Mouse (Mus musculus): ENCODE measurements around the gene Hist1h2bj.

Hist1h2bj gene

DNA sequence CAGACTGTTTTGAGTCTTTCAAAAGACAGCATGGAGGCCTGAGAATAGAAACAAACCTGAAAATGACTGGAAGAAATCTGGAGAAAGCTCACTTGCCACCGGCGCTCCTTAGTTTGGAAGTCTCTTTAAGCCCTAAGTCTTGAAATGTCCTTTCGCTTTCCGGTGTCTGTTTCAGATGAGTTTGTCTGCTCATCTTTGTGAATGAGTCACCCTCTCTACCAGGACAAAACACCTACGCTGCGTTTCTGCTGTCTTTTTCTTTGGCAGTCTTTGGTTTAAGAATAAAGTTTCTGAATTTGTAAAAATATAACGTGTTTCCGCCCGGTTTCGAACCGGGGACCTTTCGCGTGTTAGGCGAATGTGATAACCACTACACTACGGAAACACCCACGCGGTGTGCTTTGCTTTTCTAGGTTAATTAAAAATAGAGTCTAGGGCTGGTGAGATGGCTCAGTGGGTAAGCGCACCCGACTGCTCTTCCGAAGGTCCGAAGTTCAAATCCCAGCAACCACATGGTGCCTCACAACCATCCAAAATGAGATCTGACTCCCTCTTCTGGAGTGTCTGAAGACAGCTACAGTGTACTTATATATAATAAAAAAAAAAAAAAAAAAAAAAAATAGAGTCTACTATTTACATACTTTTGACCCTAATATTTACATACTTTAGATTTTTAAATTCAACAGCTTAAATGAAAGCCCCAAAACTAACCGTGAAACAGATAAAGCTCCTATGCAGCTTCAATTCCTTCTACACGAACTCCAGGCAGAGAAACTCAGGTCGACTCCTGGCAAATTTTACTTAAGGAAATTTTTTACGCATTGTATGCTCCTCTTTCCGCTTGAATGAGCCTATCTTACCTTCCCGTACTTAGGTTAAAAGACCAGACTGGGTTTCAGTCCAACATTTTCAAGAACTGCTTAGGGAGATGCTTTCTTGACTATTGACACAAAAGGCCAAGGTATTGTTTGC lies 27.2 kb upstream of the Hist1h2bj start:
- DNase-seq = peak; percentile 87

DNA sequence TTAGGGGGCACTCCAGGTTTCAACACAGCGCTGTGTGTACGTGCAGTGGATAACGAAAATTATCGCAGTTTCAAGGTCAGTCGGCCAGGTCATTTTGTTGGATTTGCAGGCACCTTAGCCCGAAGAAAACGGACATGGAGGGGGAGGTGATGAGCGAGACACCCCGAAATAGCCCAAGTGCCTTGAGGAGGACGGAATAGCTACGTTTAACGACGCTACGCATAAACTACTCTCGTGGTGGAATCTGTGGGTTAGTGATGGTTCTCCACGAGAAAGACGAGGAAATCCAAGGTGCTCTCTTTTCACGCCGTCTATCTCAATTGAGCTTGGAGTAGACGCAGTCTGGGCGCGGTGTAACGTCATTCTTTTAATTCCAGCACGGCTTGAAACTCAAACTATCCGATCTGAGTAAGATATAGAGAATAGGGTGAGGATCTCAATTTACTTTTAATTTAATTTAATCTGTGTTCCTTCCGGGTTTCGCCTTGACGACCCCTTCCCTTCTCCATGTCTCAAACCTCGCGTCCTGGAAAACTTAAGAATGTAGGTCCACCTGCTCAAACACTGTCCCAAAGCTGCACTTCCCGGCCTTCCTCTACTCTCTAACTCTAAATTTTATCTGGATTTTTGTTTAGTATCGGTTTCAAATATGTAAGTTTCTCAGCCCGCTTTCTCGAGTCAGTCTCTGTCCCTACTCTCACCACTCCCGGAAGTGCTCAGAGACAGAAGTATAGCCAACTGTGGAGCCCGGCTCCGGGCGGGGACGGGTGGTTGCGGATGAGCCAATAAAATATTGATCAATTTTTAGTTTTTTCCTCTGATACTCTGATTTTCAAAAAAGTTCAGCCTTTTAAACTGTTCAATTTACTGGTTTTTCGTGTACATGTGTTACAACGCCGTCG lies 22.8 kb upstream of the Hist1h2bj start:
- DNase-seq = peak; percentile 68

DNA sequence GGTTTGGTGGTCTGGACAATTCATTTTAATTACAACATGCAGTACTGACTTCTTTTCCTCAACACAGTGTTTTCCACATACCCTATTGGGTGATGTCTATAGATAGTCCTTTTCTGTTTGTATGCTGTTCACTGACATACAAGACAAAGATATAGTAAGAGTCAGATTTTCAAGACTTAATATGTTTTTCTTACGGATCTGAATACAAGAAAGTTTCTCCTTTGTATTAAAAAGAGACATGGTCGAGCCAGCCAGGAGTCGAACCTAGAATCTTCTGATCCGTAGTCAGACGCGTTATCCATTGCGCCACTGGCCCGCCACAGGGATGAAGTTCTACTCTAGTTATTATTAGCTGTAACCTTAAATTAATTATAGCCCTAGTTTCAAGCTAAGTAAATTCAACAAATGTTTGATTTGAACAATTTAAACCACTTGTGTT lies 22.1 kb upstream of the Hist1h2bj start:
- peak; percentile 83 for DNase-seq

DNA sequence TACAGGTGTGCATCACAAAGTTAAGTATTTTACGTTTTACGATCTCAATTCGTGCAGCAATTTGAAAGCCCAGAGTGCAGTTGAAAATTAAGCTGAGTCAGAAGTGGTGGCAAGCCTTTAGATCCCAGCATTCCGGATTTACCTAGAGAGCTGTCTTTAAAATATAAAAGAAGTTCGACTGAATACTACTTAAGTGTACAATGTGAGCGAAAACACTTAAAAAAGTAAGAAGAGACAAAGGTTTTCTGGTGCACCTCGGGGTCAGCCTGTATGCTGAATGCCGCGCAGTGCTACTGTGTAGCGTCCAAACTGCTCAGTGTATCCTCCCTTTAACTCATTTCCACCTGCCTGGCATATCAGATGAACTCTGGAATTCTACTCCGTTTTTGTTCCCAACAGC lies 21.4 kb upstream of the Hist1h2bj start:
- peak; percentile 56 for DNase-seq

DNA sequence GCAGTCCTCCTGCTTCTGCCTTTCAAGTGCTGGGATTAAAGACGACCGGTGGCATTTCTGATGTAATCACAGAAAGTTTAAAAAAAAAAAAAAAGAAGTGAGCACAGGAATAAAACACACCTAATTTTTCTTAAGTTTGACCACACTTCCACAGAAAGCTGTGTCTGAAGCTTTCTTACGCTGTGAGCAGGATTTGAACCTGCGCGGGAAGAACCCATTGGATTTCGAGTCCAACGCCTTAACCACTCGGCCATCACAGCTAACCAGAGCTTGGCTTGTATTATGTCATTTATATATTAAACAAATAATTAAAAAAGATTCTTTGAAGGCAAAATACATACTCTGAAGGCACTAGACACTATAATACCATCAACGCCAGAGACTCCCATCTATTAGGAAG lies 20.8 kb upstream of the Hist1h2bj start:
- peak; percentile 90 for DNase-seq

DNA sequence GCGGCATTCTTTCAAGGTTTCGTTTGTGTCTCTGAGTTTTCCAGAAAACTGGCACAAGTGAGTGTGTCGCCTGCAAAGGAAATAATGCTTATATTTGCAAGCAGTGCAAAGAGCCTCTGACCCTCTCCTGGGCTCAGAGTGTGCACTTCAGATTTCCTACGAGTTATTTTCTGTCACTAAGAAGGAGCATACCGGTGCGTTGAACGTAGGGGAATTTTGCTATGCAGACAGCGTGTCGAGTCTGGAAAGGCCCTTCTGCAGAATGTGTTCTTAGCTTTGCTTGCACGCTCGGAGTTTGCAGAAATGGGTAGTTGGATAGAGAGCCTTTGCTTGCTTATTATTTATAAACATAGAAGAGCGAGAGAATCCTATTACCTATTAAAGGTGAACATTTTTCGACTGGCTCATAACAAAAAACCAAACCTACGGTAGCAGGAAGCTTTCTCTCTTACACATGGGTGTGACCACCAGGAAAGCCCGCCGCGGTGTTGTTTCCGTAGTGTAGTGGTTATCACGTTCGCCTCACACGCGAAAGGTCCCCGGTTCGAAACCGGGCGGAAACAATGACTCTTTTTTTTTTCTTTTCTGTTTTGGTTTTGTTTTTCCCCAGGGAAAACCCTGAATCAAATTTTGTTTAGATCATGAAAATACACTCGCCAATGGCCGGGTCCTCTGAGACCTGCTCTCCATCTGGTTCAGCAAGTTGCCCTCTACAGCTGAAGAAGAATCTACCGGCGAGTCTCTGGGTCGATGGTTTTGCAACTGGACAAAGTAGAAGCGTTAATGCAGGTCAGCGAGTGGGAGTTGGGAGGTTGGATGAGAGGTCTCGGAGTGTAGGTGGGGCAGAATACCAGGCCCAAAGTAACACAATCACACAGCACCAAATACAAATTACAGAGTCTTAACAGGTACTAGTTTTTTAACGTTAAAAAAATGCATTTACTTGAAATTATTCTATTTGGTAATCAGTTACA lies 16.7 kb upstream of the Hist1h2bj start:
- peak; percentile 91 for DNase-seq

DNA sequence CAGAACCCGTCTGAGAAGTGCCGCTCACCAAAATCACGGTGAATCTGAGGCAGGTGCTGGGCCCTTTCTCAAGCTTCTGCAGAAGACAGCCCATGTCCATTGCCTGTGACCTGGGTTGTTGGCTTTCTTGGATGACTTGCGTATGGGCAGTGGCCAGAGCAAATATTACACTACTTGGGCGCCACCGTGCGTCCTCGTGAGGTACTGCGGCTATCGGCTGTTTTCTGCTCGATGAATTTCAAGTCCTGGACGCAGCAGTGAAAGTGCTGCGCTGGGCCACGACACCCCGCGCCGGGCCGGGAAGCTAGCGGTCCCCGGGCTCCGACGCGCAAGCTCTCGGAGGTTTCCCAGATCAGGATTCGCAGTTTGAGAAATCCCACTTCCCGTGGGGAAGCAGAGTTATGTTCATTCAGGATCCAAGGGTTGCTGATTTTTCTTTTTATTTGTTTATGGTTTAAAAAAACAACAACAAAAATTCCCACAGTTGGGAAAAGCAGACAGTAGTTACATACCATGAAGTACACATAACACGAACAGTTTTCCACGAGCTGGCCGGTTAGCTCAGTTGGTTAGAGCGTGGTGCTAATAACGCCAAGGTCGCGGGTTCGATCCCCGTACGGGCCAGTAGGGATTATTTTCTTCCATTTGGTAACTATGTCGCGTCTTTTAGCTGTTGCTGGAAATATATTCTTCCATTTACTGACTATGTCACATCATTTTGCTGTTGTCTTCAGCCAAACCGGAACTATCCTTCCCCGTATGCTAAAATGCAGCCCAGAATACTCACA lies 14.1 kb upstream of the Hist1h2bj start:
- peak; percentile 96 for DNase-seq

DNA sequence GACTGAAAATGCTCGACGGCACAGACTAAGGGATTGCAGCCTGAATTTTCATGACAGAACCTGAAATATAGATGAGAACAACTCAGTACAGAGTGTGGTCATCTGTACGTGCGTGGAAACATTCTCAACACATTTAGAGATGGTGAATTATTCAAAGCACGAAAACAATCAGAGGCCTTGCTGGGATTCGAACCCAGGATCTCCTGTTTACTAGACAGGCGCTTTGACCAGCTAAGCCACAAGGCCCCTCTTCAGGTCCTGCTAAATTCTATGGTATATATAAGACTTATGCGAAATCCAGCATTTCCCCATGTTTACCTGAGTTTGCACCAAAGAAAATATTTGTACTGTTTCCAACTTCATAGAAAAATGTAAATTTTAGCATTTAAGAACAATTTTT lies 13.1 kb upstream of the Hist1h2bj start:
- peak; percentile 63 for DNase-seq

DNA sequence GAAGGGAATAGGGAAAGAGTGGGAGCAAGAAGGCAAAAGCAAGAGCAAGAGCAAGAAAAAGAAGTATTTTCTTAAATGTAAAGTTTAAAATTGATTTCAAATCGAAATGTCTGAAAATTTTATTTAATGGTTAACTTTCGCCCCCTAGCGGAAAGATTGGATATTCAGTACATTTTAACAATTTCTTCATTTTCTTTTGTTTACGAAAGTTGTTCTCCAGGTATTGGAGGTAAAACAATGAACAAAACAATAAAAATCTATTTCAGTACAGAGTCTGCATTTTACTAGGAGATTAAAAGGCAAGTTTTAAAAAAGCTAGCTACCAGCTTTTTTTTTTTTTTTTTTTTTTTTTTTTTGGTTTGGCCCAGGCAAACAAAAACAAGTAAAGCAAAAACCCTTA lies 12.5 kb upstream of the Hist1h2bj start:
- DNase-seq = no peak

DNA sequence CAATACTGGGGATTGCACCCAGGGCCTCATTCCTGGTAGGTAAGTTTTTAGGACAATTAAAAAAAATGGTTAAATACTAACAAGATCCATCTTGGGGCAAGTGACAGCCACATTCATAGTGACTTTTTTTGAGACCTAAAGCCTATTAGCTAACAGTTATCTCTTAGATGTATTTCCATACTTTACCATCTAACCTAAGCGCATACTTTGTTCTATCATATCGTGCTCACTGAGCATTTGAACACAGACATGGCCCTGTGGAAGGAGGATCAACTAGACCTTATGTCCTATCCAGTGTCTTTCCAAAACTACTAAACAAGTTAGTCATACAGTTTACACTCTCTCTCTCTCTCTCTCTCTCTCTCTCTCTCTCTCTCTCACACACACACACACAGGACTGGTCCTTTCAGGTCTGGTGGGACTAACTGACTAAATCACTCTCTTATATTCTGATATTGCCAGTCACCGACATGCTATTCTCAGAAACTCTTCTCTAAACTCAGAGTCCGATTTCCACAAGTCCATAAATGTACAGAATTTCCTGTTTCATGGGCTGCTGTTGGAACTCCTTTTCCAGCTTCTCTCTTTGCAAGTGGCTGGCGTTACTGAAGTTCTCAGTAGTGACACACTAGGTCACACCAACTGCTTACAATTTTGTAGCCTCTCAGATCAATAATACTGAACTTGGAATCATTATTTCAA lies 9.1 kb upstream of the Hist1h2bj start:
- no peak for DNase-seq

DNA sequence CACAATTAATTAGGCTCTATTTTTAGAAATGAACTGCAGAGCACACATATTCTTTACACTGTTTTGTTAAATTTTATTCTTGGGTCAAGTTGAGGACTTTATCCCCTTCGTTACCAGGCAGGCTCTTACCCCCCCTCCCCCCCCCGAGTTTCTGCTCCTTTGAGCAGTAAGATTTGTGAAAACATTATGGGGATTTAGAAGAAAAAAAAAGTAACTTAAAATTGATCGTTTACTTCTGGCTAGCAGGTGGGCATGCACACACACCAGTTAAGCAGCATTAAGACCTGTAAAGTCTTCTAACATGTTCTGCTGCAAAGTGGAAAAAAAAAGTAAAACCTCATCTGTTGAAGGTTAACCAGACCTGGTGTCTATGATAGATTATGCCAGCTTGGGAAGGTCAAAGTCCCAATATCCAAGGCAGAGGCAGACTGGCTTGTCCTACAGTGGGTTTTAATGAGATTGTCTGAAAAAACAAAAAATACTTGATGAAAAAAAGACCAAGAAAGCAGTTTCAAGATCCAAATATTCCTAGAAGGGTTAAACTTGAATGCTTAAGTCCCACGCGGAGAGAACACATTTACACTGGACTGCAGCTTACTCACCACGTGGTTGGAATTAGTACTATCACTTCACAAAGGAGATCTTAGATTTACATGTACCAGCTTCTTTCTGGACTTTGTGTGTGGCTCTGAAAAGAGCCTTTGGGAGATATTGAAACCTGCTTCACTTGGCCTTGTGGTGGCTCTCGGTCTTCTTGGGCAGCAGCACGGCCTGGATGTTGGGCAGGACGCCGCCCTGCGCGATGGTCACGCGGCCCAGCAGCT lies 8.4 kb upstream of the Hist1h2bj start:
- DNase-seq = no peak

DNA sequence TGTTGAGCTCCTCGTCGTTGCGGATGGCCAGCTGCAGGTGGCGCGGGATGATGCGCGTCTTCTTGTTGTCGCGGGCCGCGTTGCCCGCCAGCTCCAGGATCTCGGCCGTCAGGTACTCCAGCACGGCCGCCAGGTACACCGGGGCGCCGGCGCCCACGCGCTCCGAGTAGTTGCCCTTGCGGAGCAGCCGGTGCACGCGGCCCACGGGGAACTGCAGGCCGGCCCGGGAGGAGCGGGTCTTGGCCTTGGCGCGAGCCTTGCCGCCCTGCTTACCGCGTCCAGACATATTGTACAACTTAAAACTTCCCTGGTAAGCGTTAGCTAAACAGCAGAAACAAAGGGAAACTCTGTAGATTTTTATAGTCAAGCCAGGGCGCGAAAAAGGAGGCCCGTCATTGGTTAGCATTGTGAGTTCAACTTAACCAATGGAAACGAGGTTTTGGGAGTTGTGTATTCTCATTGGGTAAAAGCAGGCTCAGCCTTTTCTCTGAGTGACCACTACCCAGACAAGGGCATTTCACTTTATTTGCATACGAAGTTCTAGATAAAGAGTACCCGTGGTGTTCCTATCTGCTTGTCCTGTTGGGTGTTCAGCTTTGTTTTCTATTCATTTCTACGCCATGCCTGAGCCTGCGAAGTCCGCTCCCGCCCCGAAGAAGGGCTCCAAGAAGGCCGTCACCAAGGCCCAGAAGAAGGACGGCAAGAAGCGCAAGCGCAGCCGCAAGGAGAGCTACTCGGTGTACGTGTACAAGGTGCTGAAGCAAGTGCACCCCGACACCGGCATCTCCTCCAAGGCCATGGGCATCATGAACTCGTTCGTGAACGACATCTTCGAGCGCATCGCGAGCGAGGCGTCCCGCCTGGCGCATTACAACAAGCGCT lies 7.5 kb upstream of the Hist1h2bj start, which contains the start of the genes Hist1h2ah and Hist1h2bk:
Hist1h2ah (minus strand) TSS at position 302 of the 882 bp plus-strand sequence.
Hist1h2bk (plus strand) TSS at position 604 of the 882 bp plus-strand sequence.
- peak; percentile 85 for DNase-seq

DNA sequence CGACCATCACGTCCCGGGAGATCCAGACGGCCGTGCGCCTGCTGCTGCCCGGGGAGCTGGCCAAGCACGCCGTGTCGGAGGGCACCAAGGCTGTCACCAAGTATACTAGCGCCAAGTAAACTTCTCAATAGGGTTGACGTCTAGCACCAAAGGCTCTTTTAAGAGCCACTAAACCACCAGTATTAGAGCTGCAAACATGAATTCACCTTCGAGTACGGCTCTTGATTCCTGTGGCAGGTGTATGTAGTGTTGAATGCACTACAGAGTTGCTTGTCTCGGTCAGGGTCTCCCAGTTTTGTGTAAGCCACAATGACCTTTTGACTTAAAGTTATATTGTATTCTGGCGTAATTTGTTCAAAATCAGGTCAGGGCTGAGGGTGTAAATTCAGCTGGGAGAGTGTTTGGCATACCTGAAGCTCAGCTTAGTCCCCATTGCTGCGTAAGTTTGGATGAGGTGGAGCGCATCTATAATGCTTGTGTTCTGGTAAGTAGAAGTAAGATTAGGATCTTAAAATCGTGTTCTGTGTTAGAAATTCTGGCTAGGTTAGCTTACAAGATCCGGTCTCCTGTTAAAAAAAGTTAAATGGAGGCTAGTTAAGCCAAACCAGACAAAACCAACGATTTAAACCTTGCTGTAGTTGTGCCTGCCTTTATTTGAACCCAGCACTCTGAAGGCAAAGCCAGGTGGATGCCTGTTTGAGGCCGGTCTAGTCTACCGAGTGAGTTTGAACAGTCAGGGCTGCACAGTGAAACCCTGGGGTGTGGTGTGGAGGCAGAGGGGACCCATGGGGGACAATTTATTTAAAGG lies 6.7 kb upstream of the Hist1h2bj start:
- DNase-seq = peak; percentile 61

DNA sequence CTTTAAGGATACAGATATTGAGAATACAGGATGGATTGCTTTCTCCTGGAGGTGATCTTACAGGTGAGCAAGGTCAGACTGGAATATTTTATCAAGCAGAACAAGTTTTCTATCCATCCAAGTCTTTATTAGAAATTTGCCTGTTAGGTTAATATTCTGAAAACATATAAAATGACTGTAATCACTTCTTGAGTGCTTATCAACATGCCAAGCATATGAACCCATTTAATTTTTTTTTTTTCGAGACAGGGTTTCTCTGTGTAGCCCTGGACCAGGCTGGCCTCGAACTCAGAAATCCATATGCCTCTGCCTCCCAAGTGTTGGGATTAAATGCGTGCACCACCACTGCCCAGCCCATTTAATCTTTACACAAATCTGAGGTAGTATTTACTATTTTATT lies 6.0 kb upstream of the Hist1h2bj start:
- DNase-seq = no peak

DNA sequence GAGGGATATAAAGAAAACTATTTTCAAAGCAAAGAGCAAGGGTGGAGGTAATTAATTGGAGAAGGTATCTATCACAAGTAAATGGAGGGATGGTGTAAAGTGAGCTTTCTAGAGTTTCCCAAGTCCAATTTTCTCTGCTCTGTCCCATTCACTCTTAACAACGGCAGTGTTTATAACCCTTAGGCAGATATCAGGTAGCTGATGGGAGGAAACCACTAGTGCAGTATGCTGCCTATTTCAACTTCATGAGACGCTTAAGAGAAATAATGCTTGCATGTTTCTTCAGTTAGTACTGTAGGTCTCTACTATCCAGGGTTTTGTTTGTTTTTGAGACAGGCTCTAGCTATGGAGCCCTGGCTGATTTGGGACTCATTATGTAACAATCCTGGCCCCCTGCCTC lies 5.6 kb upstream of the Hist1h2bj start:
- no peak for DNase-seq

DNA sequence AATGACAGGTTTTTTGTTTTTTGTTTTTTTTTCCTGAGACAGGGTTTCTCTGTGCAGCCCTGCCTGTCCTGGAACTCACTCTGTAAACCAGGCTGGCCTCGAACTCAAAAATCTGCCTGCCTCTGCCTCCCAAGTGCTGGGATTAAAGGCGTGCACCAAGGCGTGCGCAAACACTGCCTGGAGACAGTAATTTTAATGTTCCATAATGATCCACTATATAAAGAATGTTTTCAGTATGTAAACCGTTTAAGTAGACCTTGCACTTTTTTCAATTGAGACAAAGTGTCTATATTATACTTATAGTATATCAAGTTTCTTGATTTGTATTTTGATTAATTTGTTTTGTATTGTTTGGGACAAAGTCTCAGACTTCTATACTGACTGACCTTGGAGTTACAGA lies 3.6 kb upstream of the Hist1h2bj start:
- no peak for DNase-seq

DNA sequence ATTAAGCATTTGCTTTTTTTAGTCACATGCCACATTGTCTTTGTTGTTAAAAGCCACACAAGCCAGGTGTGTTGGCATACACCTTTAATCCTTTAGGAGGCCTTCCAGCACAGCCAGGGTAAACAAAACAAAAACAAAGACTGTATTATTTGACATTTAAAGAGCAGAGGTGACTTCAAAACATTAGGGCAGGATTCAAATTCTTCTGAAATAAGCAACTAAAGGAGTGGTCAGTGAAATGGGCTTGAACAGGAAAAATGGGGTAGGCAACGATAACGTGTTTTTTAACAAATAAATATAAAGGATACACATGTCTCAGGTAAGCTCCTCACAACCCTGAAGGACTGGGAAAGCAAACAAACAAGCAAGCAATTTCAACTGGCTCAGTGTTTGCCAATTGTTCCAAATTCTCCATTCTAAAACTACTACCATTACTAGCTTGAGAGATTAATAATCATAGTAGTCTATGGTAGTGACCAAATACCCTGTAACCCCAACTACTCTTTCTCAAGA lies 3.0 kb upstream of the Hist1h2bj start:
- no peak for DNase-seq
